Mouse (Mus musculus) kidney, adult 18-20 months (tissue): ENCODE data around the gene Nln.

Experiments
- DNase-seq: peaks from one replicate; pipeline ENCODE4 v3.0.0; 2021

The Nln gene

DNA sequence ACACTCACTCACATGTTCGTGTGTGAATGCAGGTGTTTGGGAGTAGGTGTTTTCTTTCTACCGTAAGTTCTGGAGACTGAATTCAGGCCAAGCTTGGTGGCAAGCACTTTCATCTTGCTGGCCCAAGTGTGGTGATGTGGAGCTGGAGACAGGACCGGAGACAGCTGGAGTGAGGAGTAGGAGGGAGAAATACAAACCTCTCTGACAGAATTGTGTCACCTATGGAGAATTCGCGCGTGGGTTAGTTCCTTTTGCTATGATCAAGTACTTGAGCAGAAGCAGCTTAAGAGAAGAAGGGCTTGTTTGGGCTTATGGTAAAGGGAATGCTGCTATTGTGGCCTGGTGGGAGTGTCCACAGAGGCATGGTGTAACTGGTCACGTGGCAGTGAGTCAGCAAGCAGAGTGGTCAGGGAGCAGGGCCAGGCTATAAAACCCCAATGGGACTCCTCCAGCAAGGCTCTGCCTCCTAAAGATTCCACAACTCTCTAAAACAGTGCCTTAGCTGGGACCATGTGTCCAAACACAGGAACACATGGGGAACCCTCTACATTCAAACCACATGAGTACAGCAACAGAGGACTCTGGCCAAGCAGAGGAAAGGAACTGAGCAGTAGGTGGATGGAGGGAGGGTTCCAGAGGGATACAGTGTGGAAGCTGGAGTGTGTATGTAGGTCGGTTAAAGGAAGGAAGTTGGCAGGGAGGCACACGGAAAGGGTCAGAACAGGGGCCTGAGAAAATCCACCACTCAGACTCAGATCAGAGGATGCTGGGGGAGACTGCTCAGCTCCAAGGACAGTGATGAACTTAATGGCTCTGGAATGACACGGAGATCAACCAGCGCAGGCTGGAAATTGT is 14.7 kb downstream of the Nln start:
- DNase-seq = no peak

DNA sequence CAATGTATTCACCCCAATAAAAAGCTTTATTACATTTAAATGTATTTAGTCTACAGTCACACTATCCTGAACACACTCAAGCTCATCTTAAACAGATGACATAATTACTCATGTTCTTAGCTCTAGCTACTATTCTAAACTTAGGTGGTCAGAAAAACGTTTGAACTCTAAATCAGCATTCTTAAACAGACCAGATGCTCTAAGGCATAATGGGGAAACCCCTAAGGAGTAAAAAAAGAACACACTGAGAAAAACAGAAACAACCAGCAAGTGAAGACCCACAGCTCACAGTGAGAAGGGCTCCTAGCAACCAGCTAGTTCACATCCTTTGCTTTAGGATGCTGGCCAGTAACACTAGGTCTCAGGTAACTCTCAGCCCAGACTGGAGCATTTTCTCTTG is 17.7 kb downstream of the Nln start:
- DNase-seq = no peak

DNA sequence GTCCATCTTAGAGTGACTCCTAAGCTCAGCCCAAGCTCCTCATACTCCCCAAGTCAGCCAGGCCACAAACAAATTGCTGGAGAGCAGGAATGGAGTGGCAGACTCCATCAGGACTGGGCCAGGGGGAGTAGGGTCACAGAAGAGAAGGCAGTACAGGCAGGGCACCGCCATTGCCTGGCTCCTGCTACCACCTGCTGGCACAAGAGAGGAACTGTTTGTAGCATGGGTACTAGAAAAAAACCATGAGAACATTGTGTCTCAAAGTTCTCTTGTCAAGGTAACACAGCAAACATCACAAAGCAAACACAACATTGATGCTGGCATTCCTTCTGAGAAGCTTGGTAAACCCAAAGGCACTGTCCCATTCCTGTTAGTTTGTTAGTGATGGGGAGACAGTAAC is 20.0 kb downstream of the Nln start:
- peak; percentile 36 for DNase-seq

DNA sequence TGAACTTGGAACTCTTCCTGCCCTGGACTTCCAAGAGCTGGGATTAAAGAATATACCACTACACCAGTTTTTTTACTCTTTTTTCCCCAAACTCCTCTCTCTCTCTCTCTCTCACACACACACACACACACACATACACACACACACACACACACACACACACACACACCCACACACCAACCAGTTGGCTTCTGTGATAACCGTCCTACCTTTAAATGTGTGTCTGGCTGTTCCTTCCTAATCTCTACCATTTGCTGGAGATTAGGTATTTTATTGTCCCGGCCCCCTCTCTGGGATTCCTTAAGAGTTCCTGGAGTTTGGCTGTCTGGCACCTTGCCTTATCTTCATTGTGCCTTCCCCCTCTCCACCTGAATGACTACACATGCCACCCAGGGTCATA is 24.8 kb downstream of the Nln start:
- DNase-seq = no peak

DNA sequence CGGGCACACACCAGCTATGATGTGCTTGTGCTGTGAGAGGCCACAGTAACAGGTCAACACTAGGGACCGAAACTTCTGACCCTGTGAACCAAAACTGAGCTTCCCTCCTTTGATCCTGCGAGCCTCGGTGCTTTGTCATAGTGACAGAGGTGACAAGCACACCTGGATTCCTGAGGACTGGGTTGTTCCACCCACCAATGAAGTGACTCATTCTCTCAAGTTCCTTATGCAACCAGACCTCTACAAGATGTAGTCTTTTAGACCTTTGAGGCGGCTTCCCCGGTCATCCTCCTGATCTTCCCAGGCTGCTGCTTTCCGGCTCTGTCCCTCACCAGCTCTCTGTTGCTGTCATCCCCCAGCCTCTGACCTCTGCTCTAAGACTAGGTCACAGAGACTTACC is 26.9 kb downstream of the Nln start:
- DNase-seq = no peak

DNA sequence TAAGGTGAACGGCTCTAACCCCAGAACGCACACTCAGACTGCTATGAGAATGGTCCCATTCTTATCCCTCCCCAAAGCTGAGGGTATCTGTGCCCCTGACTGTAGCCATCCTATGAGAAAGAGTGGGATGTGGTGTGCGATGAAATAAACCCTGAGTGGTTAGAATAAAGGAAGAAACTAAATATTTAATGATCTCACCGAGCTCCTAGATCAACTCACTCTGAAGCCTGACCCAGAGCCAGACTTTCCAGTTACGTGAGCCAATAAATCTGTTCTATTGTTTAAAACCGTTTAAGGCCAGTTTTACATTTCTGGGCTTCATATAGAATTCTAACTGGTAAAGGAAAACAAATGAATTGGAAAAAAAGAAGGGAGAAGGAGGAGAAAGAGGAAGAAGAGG is 32.4 kb downstream of the Nln start:
- no peak for DNase-seq

DNA sequence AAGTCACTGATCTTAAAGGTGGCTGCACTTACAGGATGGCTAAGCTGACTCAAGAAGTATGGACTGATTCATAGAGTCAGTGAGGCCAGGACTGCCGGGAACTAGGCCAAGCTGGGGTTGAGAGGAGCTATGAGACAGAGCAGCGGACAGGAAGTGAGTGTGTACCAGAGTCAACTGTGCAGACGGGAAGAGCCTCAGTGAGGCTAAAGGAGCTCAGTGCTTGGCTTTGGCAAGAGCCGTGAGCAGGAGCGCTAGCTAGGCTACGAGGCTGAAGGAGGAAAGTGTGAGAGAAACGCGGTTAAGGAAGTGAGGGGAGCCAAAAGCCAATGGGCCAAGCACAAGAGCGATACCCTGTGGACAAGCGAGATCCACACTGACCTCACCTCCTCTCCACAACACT is 34.7 kb downstream of the Nln start:
- DNase-seq = peak; percentile 23

DNA sequence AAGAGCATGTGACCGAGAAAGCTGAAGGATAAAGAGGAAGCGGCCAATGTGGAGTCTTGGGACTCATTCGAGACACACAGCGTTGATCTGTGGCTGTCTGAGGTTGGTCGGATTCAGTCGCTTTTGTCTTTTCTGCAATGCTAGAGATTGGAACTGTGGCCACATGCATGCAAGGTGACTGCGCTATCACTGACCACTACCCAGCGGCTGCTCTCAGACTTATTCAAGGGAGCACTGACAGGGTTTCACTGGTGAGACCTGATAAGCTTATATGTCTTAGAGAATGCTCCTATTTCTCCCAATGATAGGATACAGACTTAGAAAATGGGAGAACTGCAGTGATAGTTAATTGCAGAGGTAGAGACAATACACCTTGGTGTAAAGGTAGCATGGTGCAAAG is 35.2 kb downstream of the Nln start:
- no peak for DNase-seq

DNA sequence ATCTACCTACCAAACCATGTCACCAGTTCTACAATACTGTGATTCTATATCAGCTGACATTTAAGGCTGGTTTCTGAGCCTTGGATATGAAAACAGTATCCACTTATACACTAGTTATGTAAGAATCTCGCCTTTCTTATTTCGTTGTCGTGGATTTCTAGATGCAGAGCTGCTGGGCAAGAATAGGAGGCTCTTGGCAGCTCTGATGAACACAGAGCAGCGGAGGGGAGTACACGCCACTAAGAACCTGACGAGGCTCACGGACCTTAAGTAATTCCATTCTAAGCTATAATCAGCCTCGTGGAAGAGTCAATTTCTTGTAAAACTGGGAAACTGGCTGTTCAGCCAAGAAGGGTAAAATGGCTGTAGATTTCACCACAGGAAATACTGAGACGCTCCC is 37.1 kb downstream of the Nln start:
- no peak for DNase-seq

DNA sequence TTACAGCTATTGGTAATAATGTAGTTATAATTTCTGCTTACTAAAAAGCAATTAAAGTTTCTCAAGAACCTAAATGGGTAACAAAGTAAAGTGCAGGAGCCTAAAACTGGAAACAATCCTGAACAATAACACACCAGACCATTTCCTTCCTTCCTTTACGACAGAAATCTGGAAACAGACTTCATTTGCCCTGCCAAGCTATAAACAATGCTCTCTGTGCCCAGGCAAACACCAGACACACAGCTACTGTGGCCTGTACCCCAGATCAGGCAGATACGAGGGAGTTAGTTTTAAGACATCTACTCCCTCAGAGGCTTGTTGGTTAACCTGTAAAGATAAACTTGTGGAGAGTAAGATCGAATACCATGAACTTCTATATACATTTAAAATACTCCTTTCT is 38.7 kb downstream of the Nln start:
- no peak for DNase-seq

DNA sequence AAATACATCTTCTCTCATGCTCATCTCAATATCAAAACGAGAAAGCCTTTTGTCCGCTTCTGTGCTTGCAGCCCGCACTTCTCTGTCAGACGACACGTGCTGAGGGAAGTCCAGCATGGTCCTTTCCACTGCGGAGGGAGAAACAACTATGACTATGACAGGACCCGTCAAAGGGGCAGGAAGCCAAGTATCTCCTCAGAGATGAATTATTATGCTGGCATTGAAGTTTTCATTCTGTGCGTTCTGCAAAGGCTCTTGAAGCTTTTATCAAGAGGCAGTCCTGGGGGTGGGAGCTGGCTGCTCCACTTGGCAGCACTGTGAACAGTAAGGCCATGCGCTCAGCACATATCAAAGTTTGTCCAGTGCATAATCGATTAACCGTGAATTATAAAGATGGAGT is 40.2 kb downstream of the Nln start:
- no peak for DNase-seq

DNA sequence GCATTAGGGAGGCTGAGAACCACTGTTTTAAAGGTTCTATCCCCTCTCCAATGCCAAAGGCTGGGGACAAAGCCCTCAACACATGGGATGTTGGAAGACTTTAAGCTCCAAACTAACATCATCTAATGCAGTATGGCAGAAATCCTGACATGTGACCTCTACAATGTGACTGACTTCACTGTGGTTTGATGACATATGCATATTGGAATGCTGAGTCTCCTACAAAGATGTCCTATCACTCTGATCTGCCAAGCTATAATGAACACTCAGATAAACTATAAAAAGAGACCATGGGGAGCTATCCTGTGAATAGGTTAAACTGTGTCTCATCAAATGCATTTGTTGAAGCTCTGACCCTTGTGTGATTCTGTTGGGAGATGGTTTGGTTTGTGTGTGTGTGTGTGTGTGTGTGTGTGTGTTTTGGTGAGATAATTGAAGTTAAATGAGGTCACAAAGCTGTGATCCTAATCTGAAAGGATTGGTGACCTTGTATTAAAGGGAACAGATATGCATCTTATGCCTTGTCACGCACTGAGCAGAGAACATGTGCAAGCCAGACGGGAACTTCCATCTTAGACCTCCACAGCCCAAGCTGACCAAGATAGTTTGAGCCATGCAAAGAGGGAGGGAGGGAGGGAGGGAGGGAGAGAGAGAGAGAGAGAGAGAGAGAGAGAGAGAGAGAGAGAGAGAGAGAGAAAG is 43.6 kb downstream of the Nln start:
- no peak for DNase-seq

DNA sequence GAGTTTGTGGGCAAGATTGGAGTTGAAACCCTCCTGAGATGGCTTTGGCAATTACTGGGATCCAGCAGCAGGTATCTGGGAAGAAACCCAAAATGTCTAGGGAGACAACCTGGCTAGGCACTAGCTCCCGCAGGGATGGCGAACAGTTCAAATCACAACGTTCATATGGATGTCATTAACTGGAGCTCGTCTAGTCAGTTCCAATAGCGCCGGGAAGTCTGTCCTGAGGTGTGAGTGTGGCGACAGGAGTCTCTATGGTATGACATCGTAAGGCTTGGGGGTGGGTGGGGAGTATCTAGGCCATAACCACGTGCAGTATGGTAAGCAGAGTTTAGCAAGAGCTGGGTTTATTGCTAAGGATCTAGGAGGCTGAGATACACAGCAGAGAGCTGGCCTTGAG is 46.4 kb downstream of the Nln start:
- no peak for DNase-seq

DNA sequence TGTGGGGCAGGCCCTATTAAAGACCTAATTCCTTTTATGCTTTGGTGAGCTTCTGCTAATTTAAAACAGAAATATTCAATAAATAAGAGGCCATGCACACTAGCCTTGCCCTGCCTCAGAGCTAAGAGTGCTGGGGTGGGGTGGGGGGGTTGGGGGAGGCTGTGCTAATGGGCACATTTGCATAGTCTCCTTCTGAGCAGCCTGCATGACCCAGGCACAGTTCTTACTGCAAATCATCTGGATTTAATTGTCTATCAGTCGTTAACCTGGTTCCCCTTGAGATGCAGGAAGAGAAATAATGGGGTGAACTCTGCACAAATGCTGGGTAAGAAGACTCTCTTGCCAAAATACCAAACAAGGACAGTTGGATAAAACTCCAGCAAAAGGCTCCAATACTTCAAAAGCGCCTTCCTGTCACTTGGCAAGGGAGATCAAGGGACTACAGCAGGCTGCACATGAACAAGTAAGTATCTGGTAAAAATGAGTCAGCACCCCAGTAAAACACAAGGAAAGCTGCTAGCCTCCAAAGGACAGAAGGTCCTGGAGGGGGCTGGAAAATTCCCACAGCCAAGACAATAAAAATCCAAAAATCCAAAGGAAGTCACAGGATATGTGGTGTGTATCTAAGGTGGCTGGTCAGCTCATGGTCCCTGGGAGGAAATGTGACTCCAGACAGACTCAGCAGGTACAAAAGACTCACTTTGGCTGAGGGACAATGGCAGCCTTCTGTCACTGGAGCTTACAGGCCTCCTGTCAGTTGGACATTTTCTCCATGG is 47.3 kb downstream of the Nln start:
- no peak for DNase-seq

DNA sequence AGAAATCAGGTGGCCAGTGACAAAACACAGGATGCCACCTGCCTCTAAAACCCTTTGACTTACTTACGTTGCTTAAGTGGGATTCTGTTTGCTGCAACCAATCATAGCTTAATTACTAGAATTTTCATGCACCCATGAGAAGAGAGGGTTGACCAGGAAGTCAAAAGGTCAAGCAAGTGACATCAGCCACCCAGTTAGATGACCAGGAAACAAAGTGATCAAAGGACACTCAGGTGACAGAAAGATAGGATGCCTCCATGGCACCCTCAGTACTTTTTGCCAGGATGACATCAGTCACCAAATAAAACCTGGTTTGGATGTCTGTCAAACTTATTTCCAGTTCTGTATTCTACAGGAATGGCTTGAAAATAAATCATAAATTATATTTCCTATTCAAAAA is 49.2 kb downstream of the Nln start:
- DNase-seq = no peak

DNA sequence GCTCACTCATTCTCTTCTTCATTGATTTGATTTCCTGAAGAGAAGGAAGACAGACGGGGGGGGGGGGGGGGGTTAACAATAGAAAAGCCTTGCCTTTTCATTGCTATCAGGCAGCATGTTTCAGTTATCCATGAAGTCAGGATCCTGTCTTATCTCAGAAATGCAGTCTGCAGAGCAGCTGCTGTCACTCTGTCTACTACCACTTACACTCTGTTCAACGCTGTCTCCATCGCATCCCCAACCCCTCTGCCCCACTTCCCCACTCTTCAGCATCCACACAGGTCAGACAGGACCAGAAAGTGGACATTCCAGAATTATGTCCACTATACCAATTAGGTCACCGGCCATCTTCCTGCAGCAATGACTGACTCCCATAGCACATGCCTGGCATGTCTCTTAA is 49.9 kb downstream of the Nln start:
- DNase-seq = no peak

DNA sequence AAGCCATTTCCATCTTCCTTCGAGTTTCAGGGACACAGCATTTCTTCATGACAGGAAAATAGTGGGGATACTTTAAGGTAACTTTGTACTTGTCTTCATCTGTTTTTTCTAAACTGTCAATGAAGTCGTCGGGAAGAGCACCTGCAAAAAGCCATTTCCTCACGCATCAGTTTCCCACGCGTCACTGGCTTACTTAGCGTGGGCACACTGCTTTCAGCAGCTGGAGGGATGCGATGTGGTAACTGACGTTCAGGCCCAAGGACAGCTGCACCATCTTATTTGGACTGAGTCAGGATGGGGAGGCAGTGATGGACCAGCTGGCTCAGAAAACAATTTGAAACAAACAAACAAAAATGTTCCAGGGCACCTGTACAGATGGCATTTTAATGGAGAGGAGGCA is 50.7 kb downstream of the Nln start:
- no peak for DNase-seq

DNA sequence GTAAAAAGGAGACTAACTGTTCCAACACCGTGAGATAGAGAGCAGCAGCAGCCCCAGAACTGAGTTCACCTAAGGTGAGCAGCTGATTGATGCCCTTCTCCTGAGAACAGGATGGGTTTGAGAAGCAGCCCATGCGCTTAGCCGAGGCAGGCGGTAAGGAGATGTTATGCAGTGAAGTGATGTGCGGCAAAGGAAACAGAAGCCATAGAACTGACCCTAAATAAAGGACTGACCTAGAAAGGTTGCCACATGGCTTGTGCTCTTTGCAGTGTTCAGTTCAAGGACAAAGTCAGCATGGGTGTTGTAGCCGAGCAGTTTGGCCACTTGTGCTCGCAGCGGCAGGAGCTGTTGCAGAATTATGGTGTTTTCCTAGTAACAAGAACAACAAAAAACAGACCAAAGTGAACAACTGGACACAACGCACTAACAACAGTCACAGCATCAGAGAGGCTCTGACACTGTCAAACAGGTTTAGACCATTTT is 57.1 kb downstream of the Nln start:
- no peak for DNase-seq

DNA sequence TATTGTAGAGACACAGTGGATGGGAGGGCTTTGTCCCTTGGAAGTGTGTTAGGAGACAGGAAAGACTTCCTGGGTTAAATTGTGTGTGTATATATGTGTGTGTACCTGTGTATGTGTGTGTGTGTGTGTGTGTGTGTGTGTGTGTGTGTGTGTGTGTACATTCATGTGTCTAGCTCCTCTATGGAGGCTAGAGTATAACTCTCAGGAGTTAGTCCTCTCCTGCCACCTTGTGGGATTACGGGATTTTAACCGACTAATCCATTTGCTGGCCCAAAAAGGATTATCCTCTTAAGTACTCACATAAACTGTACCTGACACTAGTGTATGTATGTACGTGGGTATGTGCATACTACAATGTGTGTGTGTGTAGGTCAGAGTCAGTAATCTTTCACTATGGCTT is 60.6 kb downstream of the Nln start:
- peak; percentile 41 for DNase-seq

DNA sequence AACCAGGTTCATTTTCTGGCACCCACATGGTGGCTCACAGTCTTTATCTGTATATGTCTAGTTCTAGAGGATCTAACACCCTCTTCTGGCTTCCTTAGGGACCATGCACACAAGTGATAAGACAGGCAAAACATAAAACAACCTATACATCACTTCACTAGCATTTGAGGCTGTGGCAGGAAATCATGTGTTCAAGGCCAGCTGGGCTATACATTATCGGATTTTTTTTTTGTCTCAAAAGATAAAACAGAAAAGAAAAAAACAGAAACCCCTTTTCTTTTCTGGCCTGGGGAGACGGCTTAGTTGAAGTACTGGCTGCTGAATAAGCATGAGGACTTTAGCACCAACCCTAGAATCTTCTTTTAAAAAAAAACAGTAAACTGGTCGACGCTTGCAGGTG is 64.3 kb downstream of the Nln start:
- no peak for DNase-seq

DNA sequence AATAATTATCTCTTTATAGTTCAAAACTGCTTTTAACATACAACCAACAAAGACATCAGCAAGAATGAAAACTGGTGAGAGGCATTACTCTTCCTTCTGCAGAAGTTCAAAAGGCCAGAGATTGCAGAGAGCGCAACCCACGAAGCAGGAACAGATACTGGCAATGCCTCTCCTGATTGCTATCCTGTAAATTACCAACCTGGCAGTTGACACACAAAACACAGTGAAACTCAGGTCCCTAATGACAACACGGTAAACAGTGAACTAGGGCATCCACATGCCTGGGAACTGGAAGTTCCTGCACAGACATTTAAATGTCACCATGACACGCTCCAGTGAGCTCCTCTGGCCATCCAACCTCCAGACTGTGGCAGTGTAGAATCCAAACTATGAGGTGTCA is 65.1 kb downstream of the Nln start:
- no peak for DNase-seq

DNA sequence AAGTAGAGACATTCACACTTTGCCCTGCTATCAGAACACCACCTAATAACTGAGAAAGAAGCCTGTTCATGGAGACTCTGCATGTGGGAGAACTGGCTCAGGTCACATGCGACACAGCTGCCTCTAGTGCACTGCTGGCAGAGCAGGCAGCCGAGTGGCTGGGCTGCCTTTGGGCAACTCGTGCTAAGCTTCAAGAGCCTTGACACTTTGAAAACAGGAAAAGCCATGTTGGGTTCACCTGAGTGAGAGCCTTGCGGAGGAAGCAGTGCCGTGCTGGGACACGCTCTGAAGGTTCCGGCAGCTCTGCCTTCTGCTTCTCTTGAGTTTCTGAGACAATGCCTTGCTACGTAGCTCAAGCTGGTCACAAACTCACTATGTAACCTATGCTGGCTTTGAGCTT is 66.7 kb downstream of the Nln start:
- no peak for DNase-seq

DNA sequence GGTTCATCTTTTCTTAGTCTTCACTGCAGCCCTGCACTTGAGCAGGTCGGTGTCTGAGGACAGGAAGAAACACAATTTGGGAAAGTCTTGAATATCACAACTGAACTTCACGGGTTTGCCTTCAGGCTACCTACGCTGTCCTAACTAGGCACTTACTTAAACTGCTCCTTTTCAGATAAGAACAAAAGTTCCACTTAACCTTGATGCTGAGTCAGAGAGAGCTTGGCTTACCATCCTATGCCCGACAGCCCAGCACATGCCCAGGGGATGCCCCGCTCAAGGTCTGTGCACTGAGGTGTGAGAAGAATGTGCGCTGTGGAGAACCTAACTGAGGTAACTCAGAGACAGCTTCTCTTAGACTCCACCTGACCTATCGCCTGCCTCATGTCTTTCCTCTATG is 67.9 kb downstream of the Nln start:
- no peak for DNase-seq

DNA sequence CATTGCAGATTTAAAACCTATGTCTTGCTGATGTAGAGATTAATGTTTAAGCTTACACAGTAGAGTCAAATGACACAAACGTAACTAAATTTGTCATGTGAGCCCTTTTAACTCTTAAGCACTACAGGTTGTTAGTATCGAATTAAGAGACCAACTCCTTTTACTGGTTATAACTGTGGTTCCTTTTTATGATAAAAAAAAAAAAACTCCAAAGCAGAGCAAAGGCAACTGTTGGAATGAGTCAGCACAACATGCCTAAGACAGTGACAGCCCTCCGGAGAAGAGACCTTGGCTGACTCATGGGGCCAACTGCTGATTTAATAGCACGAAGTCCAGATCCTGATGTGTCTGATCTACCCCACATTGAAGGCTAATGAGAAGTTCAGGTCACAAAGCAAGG is 68.5 kb downstream of the Nln start:
- no peak for DNase-seq
